Mouse (Mus musculus) forebrain, embryonic 14.5 days (tissue): ENCODE results near the gene Sgms1. TPM values are rescaled to one million over a fixed set of nuclear protein-coding genes. Genes with fewer than 3 reads are reported as not detected.
"Not testable (repeated sequence)": the region's sequence is repeated elsewhere in the genome, so short reads cannot be mapped to it uniquely, and the experiment has no call there.

Experiments used
- ATAC-seq: fragments of 200-750 bp; cut with Nextera tagmentation; 2 replicates; pipeline ENCODE4 v1.8.0; 2017; ENCODE audit warnings: mild to moderate bottlenecking, moderate library complexity
- DNase-seq: peaks from one replicate; pipeline ENCODE4 v3.0.0-alpha.2; 2015; ENCODE audit warnings: low spot score
- H3K27ac ChIP-seq: fragments of 300-500 bp; sonication (generic); 2 replicates; pipeline ENCODE4 v1.5.1; 2014; ENCODE audit warnings: low read depth, mild to moderate bottlenecking, control low read depth, low read length, moderate library complexity
- H3K27me3 ChIP-seq: fragments of 300-500 bp; sonication (generic); replicated peaks from 2 replicates; pipeline ENCODE4 v1.6.1; 2014; ENCODE audit warnings: low read length, control low read depth, mixed read lengths; ENCODE audit not compliant: control insufficient read depth, insufficient read depth
- H3K36me3 ChIP-seq: fragments of 300-500 bp; sonication (generic); 2 replicates; pipeline ENCODE4 v1.6.1; 2014; ENCODE audit warnings: low read length, control low read depth; ENCODE audit not compliant: control insufficient read depth, insufficient read depth
- H3K4me1 ChIP-seq: fragments of 300-500 bp; sonication (generic); 2 replicates; pipeline ENCODE4 v1.6.1; 2014; ENCODE audit warnings: antibody characterized with exemption, low read length, control low read depth; ENCODE audit not compliant: control insufficient read depth, insufficient read depth
- H3K4me2 ChIP-seq: fragments of 300-500 bp; sonication (generic); 2 replicates; pipeline ENCODE4 v1.6.1; 2014; ENCODE audit warnings: mild to moderate bottlenecking, control low read depth, low read length
- H3K4me3 ChIP-seq: fragments of 300-500 bp; sonication (generic); 2 replicates; pipeline ENCODE4 v1.5.1; 2014; ENCODE audit warnings: low read depth, low read length, control low read depth
- H3K9ac ChIP-seq: fragments of 300-500 bp; sonication (generic); 2 replicates; pipeline ENCODE4 v1.6.1; 2014; ENCODE audit warnings: mild to moderate bottlenecking, low read length, control low read depth, moderate library complexity
- H3K9me3 ChIP-seq: fragments of 300-500 bp; sonication (generic); replicated peaks from 2 replicates; pipeline ENCODE4 v1.6.1; 2016; ENCODE audit warnings: low read length, control low read depth, mixed read lengths; ENCODE audit not compliant: control insufficient read depth
- WGBS: fragments of 180-500 bp; shearing (Covaris S2); extraction: QIAGEN DNeasy Blood & Tissue Kit; methylation state at CpG from one replicate; pipeline ENCODE4 v1.1.7; 2014; 5-methylcytosine and 5-hydroxymethylcytosine counted together
- polyA plus RNA-seq: library from polyadenylated mRNA; unstranded; fragments of >200 nt; fragmentation: Nextera tagmentation; extraction: Ambion mirVana; gene quantifications from 2 replicates; pipeline ENCODE4 v1.2.1, GENCODE M21; 2014

Gene Sgms1
- polyA plus RNA-seq, 1 experiment from 2014 or later = 5.9 TPM

DNA sequence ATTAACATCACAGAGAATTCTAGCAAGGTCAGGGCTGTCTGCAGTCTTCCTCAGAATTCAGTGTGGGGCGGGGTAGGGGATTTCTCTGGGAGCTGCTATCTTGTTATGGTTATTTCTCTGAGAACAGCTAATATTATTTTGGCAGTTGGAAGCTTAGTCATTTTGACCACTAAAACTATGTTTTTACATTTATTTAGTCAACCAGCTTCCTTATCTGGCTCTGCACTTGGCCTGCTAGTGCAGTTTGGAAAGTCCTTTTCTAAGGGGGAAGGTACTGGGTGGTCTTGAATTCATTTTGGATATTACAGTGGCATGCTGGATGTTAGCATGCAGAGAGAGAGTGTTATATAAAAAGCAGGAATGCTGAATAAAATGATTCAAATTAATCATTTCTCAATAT is 72.2 kb downstream of the Sgms1 start:
- H3K27ac ChIP-seq, H3K4me2 ChIP-seq, H3K4me3 ChIP-seq, DNase-seq, H3K36me3 ChIP-seq, ATAC-seq, H3K27me3 ChIP-seq, H3K4me1 ChIP-seq, H3K9me3 ChIP-seq, H3K9ac ChIP-seq: not testable (repeated sequence)
- 92% methylated on average over 1 of the region's 1 CpGs for whole genome bisulfite sequencing

DNA sequence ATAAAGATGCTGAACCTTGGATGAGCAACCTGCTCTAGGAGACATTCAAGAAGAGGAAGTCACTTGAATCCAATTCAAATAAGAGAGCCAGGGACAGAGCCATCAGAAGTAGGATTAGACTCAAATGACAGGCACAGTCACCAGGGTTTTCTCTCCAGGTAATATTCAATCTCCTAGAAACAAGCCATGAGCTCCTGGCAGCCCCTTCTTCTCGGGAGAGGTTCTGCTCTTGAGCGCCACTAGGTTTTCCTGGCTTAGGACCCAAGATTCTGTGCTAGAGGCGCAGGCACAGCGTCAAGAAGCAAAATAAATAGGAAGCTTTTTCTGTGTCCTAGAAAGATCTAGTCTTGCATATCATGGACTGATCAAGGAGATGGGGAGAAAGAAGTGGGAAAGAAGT is 76.2 kb downstream of the Sgms1 start:
- WGBS = 90% methylated on average over 4 of the region's 4 CpGs
- DNase-seq (no peak), ATAC-seq (no peak)
- no peaks in the 10 kb centered on the region for H3K9me3 ChIP-seq
- no peak overlapping the region for H3K9ac ChIP-seq
- no peaks in the 10 kb centered on the region for H3K27me3 ChIP-seq
- H3K4me2 ChIP-seq = no peak overlapping the region
- H3K4me3 ChIP-seq = no peak overlapping the region
- H3K4me1 ChIP-seq = no peaks in the 10 kb centered on the region
- H3K27ac ChIP-seq = no peak overlapping the region
- no peaks in the 10 kb centered on the region for H3K36me3 ChIP-seq

DNA sequence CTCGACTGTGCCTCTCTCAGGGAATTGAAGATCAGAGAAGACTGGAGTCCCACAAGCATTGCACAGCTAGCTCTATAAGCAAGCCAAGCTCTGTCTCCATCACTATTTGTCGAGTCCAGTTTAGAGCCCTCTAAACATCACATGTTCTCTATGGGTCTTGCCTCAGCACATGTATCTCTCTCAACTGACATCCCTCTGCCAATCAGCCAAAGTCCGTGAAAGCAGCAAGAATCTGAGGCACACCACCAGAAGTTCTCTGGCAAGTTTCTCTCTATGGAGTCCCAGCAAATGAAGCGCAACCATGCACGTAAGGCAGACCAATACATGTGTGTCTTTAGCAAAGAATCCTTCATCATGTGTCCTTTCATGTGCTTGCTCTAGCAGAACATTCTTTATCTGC is 77.8 kb downstream of the Sgms1 start:
- H3K4me2 ChIP-seq = no peak overlapping the region
- DNase-seq (no peak), ATAC-seq (no peak)
- no peaks in the 10 kb centered on the region for H3K36me3 ChIP-seq
- 96% methylated on average over 5 of the region's 5 CpGs for WGBS
- H3K27ac ChIP-seq = no peak overlapping the region
- H3K9ac ChIP-seq = no peak overlapping the region
- no peak overlapping the region for H3K4me3 ChIP-seq
- H3K4me1 ChIP-seq = no peaks in the 10 kb centered on the region
- H3K27me3 ChIP-seq = no peaks in the 10 kb centered on the region
- no peaks in the 10 kb centered on the region for H3K9me3 ChIP-seq

DNA sequence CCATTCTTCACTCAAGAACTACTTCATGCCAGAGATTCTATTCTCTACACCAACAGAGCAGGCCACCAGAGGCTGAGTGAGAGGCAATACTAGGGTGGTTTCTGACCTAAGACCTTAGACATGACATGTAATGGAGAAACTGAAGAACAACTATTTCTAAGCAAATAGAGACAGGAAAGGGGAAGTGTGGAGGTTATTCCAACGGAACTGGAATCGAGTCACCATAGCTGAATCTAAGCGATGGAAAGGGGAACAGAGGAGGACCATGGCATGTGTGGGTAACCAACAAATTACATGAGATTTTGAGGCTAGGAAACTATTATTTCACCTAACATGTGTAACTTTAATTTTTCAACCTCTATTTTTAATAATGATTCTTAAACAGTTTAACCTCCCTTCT is 78.5 kb downstream of the Sgms1 start:
- no peaks in the 10 kb centered on the region for H3K27me3 ChIP-seq

DNA sequence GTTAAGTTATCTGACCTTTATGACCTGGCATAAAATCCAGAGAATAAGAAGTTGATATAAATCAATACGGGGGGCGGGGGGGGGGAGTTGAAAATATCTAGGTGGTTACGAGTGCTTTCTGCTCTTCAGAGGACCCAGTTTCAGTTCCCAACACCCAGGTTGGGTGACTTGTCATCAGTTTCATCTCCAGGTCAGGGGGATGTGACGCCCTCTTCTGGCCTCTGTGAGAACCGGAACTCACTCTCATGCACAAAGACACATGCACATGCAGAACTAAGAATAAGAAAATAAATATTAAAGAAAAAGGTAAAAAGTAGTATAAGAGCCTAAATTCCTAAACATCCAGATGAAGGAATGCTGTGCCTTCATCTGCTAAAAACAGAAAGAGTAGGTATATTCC is 79.0 kb downstream of the Sgms1 start:
- no peak overlapping the region for H3K4me3 ChIP-seq
- no peaks in the 10 kb centered on the region for H3K36me3 ChIP-seq
- no peaks in the 10 kb centered on the region for H3K4me1 ChIP-seq
- ATAC-seq (no peak), DNase-seq (no peak)
- no peaks in the 10 kb centered on the region for H3K27me3 ChIP-seq
- H3K9me3 ChIP-seq = no peaks in the 10 kb centered on the region
- 95% methylated on average over 5 of the region's 5 CpGs for WGBS
- H3K9ac ChIP-seq = no peak overlapping the region
- no peak overlapping the region for H3K4me2 ChIP-seq
- H3K27ac ChIP-seq = no peak overlapping the region

More for the DNA sequence above, 78.5 kb downstream of the Sgms1 start:
- H3K27ac ChIP-seq = no peak overlapping the region
- no peak overlapping the region for H3K4me3 ChIP-seq
- H3K4me2 ChIP-seq = no peak overlapping the region
- no peaks in the 10 kb centered on the region for H3K9me3 ChIP-seq
- H3K36me3 ChIP-seq = no peaks in the 10 kb centered on the region
- ATAC-seq = no peak
- 96% methylated on average over 3 of the region's 3 CpGs for WGBS
- no peak for DNase-seq
- no peak overlapping the region for H3K9ac ChIP-seq
- no peaks in the 10 kb centered on the region for H3K4me1 ChIP-seq

DNA sequence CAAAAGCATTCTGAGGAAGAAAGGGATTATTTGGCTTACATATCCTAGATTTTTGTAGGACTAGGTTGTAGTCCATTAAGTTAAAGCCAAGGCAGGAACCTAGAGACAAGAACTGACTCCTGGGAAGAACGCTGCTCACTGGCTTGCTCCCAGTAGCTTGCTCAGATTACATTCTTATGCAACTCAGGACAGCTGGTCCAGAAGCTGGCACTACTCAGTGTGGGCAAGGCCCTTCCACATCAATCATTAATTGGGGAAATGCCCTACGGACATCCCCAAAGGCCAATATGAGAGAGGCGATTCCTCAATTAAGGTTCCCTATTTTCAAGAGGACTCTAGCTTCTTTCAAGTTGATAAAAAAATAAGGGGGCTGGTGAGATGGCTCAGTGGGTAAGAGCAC is 80.2 kb downstream of the Sgms1 start:
- WGBS = 83% methylated on average over 3 of the region's 3 CpGs
- Histone ChIP-seq H3K9me3 (no peaks in the 10 kb centered on the region), H3K9ac (no peak overlapping the region), H3K4me3 (no peak overlapping the region), H3K36me3 (no peaks in the 10 kb centered on the region), H3K4me1 (peaks cover 3% of the 10 kb centered on the region; the same call in 1 of the 2 replicates), H3K4me2 (no peak overlapping the region), H3K27ac (no peak overlapping the region), H3K27me3 (no peaks in the 10 kb centered on the region)
- DNase-seq (no peak), ATAC-seq (no peak)

DNA sequence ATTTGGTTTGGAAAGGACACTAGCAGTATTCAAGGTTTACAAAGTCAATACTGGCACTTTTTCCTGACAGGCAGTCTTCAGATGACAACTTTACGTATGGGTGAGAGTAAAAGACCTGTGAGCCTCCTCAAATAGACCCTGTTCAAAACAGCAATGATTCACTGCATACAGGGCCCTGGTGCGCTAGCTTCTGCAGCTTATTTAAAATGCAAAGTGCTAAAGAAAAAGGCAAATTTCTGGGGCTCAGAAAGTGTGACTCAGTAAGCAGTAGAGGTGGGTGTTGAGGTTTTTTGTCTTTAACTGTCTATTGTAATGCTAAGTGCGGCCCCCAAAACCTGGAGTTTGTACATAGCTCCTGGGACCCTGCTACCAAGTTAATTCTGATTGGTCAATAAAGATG is 81.2 kb downstream of the Sgms1 start:
- WGBS = 79% methylated on average over 3 of the region's 3 CpGs

DNA sequence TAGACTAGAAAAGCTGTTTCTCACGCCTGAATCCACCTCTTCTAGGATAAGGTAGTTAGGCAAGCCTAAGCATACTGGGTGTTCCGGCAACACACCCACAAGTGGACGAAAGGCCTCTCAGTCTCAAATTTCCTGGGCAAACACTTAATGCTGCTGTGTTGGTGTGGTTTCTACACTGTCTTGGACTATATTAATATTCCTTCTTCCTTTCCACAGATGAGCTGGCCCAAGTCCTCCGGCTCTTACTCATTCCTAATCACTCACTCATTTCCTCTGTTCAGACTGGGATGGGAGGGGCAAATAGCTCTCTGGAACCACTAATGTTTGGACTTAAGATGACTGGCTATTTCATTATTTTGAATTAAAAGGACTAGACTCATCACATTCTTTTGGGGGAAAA is 84.6 kb downstream of the Sgms1 start:
- Histone ChIP-seq H3K9me3 (no peaks in the 10 kb centered on the region), H3K36me3 (no peaks in the 10 kb centered on the region), H3K9ac (no peak overlapping the region), H3K4me1 (peaks cover 3% of the 10 kb centered on the region; the same call in 1 of the 2 replicates), H3K4me3 (no peak overlapping the region), H3K27ac (no peak overlapping the region), H3K27me3 (no peaks in the 10 kb centered on the region), H3K4me2 (no peak overlapping the region)
- ATAC-seq = no peak
- WGBS = 37% methylated on average over 4 of the region's 4 CpGs
- no peak for DNase-seq

More for the DNA sequence above, 81.2 kb downstream of the Sgms1 start:
- ATAC-seq (no peak), DNase-seq (no peak)
- H3K4me1 ChIP-seq = peaks cover 3% of the 10 kb centered on the region; the same call in 1 of the 2 replicates
- H3K4me3 ChIP-seq = no peak overlapping the region
- H3K36me3 ChIP-seq = no peaks in the 10 kb centered on the region
- H3K27ac ChIP-seq = no peak overlapping the region
- H3K9ac ChIP-seq = no peak overlapping the region
- no peak overlapping the region for H3K4me2 ChIP-seq
- no peaks in the 10 kb centered on the region for H3K27me3 ChIP-seq
- H3K9me3 ChIP-seq = no peaks in the 10 kb centered on the region

DNA sequence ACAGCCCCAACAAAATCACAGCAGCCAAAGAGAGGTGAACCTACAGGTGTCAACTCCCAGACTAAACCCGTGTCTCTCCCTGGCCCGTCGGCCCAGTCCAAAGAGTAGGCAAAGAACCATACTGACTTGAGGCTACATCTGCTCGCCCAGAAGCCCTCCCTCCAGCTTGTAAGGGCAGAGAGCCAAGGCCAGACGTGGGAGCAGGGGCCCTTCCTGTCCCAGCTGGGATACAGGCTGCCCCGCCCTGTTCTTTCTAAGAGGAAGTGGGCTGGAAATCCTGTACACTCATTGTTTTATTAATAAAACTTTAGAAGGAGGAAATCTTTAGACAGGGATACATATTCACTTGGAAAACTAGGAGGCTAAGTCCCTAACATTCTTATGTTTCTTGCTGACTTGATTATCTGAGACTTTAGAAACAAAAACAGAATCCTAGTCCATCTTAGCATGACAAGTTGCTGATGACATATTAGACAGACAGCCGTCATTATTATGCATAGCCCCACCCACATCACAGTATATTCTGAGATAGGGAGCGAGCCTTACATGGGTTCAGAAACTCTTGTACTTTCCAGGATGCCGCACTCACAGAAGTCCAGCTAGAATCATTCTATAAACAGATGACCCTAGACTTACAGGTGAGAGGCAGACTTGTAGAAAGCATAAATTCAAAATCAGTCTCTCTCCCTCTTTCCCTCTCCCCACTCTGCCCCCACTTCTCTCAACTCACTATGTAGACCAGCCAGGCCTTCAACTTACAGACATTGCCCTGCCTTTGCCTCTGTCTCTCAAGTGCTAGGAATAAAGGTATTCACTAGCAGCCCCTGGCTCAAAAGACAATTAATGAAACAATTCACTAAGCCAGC is 85.3 kb downstream of the Sgms1 start:
- Histone ChIP-seq H3K27me3 (no peaks in the 10 kb centered on the region), H3K4me2 (no peak overlapping the region), H3K9me3 (no peaks in the 10 kb centered on the region), H3K36me3 (no peaks in the 10 kb centered on the region), H3K27ac (no peak overlapping the region), H3K9ac (no peak overlapping the region), H3K4me1 (peaks cover 3% of the 10 kb centered on the region; the same call in 1 of the 2 replicates), H3K4me3 (no peak overlapping the region)
- DNase-seq (no peak), ATAC-seq (no peak; the same call in 1 of the 2 replicates)
- 74% methylated on average over 9 of the region's 9 CpGs for WGBS
